Mouse (Mus musculus): ENCODE results near the gene Knop1.

Knop1 gene

DNA sequence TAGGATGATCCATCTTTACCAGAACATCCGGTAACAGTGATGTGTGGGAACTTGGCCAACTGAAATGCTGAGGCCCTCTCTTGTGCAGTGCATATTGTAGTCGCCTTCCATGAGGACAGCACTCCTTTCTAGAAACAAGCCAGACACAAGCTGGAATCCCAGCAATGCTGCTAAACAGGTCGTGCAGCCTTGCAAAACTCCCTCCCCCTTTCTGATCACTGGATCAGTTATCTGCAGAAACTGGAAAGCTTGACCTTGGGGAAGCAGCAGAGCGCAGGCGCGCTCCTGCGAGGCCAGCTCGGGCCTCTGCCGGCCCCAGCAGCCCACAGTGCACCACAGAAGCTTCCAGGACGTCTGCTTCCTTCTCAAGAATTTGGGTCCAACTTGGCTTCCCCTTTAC lies 7.3 kb downstream of the Knop1 start:
- DNase-seq (ENCODE audit: low spot score): peak; percentile 57

DNA sequence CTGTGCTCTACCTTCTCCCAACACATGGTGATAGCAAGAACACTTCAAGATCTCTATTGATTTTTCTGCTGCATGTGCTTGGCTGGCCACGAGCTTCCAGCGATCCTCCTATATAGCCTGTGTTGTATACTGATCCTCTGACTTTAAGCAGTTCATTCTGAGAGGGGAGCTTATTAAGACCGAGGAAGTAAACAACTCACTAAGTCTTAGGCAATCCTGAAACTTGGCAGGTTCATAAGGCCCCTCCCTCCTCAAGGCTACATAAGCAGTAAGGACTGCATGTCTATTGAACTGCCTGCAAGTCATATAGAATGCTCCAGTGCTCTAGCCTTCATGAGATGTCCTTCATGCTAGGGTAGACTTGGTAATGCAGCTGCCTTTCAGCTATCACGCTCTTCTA lies 9.7 kb downstream of the Knop1 start:
- DNase-seq (ENCODE audit: low spot score): no peak

DNA sequence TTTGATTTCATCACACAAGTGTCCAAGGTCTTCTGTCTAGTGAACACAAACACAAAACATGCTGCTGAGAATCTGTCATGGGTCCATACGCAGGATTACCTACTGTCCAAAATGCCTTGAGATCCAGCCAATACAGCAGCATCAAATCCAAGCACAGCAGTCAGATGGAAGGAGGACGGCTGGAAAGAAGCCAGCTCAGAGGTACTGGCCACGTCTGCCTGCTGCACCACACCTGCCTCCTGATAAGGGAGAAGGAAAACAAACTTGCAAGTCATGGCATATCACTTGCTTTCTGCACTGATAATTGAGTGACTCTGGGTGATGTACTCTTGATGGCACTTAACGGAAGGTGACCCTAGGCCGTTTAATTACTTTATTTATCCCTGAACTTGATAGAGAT lies 10.9 kb downstream of the Knop1 start:
- DNase-seq (ENCODE audit: low spot score): no peak

DNA sequence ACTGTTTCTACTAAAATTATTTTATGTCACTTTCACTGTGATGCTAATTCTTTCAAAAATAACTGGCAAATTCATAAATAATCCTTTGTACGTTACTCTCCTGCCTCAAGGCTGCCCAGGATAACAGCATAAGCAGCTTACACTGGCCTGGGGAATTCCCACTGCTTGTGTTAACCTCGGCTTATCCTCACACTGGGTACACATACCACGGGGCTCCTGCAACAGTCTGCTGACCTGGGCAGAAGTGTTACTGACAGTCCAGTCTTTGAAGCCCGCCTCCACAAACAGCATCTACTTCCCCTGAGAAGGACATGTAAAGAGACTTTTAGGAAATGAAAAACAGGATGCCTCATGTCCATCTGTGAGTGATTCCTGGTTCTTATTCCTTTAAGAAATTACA lies 13.1 kb downstream of the Knop1 start:
- no peak for DNase-seq (ENCODE audit: low spot score)

DNA sequence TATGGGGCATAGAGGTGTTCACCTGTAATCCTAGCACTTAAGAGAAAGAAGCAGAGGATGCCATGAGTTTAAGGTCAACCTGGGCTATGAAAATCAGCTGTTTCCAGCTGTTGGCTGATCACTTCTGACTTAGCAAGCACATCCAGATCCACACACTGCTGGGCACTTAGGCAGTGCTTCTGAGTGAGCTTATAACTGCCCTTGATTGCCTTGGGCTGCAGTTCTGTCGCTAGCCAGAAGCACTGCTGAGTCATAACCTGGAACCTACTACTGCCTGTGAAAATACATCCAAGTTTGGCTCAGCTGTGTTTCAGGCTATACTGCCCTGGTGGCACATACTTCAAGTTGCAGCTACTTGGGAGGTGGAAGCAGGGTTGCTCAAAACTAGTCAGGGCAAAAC lies 14.3 kb downstream of the Knop1 start:
- DNase-seq (ENCODE audit: low spot score): no peak

DNA sequence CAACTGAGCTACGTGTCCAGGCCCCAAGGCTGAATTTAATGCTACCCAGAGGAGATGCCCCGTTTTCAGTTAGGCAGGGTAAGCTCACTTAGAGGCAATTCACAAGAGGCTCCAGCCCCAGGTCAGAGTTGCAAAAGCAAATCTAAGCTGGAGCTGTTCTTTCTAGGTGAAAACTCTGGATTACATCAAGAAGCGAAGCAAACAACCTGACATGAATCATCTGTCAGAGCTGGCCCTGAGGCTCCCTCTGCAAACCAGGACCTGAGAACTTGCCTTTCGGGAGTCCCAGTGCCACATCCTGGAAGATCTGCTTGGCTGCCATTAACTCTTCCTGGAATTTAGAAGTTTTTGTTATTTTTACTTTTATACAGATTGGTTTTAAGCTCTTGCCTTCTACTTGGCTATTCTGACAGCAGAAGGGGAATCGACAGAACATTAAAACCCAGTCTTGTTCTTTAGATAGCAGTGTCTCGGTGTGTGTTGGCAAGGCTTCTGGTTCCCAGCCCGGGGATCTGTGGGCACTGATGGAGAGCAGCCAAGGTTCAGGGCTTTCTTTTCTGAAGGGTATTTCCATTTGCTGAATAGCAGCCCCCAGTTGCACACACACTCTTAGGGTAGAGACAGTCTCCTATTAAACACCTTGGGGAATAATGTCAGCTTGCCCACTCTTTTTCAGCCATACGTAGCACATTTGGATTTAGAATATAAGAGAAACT lies 14.9 kb downstream of the Knop1 start:
- DNase-seq (ENCODE audit: low spot score): no peak

DNA sequence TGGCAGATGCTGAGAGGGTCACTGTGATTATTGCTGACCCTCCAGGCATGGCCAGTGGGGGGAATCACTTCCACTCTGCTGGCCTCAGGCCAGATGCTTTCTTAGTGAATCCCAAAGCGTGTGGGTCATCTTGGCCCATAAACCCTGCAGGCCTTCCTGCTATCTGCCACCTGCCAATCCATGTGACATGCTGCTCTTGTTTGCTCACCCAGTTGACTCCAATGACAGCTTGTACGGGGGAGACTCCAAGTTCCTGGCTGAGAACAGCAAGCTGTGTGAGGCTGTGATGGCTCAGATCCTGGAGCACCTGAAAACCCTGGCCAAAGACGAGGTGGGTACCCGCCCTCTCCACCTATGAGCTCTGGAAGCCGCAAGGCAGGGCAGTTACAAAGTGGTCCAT lies 18.2 kb downstream of the Knop1 start:
- no peak for DNase-seq (ENCODE audit: low spot score)

DNA sequence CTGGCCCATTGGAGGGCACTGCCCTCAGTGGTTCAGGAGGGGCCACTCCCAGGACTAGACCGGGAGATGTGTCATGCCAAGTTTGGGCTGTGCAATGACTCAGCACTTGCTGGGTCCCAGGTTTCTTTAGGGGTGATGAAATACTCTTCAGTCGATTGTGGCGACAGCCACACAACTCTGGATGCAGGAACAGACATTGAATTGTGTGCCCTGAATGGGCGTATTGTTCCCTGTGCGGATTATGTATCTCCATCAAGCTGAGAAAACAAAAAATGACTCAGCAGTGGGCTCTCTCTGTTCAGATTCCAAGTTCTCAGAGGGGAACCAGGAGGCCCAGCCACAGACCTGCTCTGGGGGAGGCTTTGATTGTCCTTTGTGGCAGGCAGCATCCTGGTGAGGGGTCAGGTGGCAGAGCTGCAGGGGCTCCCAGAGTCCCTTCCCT lies 28.1 kb downstream of the Knop1 start:
- DNase-seq (ENCODE audit: low spot score): no peak

DNA sequence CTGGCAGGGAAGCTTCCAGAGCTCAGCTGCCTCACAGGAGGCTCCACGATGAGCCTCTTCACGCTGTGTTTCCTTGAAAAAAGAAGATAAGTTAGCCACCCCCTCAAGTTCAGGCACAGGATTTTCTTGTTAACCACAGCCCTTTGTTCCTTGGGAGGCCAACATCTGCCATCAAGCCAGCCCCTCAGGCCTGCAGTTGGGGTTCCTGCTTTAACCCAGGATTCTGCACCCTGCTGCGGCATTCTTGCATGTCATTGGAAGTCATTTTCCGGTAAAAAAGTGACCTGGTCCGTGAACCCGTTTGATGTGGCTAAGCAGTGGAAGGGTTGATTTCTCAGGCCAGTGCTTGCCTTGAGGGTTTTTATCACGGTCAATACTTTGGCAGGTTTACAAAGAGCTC lies 31.6 kb downstream of the Knop1 start:
- no peak for DNase-seq (ENCODE audit: low spot score)

DNA sequence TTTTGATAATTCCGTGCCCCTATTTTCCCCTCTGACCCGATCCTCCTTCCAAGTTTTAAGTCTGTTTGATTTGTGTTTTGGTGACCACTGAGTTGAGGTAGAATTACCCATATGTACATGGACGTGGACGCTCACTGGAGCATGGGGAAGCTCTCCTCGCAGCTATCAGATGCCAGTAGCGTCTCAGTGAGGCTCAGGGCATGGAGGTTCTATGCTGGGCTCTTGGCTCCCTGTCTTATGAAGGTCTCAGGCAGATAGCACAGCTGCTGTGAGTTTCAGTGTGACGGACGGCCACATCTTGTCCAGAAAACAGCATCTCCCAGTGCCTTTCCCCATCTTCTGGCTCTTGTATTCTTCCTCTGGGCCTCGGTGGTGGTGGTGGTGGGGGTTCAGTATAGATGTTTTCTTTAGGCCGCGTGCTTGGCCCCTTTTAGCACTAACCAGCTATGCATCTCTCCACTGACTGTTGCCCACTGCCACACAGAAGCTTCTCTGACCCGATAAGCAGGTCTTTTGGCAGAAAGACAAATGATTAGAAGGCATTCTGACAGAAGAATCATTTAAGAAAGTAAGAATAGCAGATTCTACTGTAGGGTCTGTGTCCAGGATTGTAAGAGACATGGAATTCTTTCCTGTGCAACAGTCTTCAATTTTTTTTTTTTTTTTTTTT lies 34.0 kb downstream of the Knop1 start:
- DNase-seq (ENCODE audit: low spot score): no peak

DNA sequence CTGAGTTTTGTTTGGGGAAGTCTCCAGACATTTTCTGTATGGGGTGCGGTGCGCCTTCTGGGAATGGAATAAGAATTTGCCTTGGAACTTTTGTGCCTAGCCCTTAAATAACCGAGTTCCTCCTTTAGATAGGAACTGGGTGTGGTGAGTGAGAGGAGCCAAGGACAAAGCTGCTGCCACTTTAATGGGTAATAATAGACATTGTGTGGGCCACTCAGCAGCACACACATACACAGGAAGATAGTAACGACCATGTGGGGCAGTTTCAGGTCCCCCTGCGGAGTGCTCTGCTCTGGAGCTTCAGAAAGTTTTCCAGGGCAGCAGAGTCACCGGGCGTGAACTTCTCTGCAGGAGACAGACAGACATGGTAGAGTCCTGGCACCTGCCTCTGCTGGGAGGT lies 34.7 kb downstream of the Knop1 start:
- DNase-seq (ENCODE audit: low spot score): no peak

DNA sequence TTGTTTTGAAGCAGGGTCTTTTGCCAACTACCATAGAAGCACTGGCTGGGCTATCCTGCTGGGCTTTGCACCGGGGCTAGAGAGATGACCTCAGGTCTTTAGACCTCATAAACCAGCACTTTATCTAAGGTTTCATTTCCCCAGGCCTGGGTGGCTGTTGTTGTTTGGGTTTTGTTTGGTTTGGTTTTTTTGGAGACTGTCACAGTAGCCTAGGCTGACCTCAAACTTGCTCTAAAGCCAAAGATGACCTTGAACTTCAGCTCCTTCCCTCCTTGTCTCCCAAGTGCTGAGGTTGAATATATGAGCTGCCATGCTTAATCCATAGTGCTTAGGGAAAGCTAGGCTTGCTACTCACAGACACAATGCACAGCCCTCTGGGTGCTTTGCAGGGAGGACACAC lies 36.4 kb downstream of the Knop1 start:
- no peak for DNase-seq (ENCODE audit: low spot score)

DNA sequence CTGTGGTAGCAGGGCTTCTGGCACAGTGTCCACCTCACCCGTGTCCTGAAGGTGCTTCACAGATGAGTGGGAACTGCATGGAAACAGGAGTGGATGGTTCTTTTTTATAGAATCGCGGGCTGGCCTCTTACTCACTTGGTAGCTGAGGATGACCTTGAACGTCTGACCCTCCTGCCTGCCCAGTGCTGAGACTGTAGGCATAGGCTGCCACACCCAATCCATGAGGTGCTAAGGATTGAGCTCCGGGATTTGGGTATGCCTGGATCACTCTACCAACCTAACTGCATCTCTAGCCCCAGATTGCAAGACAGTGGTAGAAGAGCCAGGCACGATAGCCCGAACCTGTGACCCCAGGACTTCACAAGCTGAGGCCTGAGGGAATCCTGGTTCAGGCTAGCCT lies 38.3 kb downstream of the Knop1 start:
- DNase-seq (ENCODE audit: low spot score): no peak

DNA sequence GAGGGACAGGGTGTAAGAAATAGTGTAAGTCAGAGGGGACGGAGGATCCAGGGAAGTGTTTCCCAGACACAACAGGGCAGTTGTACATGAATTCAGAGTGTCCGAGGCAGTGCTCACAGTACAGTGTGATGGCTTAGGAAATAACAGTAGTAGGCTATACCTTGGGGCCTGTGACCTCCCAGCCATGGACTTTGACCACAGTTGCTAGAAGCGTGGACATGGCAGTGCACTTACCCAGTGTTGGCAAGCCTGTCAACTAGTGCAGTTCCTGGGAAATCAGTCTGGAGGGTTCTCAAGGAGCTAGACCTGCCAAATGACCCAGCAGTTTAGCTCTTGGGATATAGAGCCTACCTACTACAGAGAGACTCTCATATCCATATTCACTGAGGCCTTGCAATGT lies 39.8 kb downstream of the Knop1 start:
- no peak for DNase-seq (ENCODE audit: low spot score)

DNA sequence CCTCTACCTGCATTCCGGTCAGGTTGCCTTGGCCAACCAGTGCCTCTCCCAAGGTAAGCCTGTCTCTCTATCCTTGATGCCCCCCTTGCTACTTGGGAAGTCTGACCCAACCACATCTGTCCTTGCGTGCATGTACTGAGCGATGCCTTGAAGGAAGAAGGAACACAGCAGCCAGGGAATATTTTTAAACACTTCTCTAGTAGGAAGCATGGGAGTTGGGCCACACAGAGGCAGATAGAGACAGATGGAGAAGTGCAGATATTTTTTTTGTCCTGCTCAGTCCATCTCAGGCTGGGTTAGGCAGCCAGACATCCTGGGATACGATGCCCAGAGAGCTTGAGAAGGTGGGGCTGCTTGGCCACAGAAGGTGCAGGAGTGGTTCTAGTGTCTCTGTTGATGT lies 42.5 kb downstream of the Knop1 start:
- DNase-seq (ENCODE audit: low spot score): no peak

DNA sequence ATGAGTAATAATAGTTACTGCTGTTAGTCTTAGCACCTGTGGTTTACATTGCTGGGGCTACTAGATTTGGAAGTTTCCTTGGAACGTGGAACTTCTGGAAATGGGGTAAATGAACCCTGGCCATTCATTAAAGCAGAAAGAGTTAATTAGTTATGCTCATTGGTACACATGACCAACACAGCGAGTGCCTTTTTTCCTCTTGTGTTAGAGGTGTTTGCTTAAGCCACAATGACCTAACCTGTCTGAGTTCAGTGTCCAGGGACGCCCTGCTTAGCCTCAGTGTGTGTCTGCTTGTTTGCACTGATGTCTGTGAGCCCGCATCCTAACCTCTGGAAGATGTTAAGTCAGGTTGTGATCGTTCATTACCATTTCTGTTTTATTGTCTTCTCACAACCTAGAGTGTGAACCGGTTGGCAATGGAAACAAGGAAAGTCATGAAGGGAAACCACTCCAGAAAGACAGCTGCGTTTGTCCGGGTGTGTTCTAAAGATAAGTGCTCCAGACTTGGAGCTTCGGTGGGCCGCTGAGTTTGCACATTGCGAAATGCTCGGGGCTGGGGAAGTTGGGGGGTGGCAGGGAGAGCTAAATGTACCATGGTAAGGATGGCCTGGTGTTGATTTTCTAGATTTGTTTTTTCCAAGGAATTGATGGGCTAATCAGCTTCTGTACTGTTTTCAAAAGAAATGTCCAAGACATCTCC lies 44.5 kb downstream of the Knop1 start:
- no peak for DNase-seq (ENCODE audit: low spot score)

DNA sequence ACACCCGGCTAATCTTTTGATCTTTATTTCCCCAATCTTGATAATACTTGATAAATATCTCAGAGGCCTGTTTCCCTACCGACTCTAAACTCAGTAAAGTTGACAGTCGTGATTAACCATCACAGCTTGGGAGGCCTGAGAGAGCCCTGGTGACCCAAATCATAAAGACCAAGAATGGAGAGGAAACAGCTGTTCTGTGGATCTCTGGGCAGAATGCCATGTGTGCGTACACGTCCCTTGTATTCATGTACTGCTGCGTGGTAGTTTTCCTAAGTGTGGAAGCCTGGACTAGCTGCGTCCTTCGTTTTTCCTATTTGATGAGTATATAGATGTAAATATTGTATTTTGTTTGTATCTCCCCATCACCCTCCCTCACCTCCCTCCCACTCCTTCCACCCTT lies 48.2 kb downstream of the Knop1 start:
- no peak for DNase-seq (ENCODE audit: low spot score)

DNA sequence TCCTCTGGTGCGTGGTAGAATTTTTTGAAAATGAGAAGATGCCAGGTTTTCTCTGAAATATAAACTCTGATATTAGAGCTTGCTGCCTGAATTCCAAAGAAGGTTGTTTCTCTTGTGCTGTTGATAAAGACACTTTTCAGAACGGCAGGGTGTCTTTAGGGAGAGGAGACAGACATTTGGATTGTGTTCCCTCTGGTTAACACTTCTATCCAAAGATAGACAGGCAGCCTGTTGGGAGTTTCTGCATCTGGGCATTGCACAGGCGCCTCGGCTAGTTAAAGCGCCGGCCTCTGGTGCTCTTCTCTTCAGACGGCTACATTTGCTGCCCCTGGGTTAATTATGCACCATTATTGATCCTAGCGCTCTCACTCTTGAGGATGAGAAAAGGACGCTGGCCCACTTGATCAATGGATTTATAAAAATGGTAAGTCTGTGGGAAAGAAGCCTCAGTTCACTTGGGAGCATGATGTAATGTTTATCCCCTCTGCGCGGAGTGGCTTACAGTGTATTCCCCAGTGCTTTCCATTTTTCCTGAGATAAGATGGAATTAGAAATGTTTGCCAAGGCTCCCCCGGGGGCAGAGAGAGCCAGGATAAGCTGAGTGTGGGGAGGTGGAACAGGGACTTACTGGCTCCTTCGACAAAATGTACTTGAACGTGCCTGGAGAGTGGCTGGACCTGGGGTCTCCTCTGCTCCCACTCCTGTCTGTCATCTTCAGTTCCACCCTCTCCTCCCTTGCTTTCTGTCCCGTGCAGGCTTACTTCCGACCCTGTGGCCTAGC lies 49.2 kb downstream of the Knop1 start:
- no peak for DNase-seq (ENCODE audit: low spot score)

DNA sequence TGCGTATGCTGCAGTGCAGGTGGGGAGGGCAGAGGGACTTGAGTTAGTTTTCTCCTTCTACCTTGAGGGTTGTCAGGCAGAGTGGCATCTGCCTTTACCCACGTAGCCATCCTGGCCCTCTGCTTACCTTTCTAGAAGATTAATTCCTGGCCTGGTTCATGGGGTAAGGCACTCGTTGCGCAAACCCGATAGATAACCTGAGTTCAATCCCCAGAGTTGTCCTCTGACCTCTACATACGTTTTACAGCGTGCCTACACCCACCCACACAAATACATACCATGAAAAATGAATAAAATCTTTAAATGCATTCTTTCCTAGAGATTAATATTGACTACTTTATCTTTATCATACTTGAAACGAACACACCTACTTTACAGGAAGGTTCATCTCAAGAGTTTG lies 52.6 kb downstream of the Knop1 start:
- no peak for DNase-seq (ENCODE audit: low spot score)

DNA sequence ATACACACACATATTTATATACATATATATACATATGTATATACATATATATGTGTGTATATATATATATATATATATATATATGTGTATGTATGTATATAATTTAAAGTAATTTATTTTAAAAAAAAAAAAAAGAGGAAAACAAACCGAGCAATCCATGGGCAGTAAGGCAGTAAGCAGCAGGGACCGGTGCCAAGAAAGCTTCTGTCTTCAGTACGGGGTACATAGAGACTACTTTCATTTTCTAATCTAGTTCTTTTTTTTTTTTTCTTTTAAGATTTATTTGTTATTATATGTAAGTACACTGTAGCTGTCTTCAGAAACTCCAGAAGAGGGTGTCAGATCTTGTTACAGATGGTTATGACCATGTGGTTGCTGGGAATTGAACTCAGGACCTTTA lies 54.3 kb downstream of the Knop1 start:
- DNase-seq (ENCODE audit: low spot score): peak; percentile 74

DNA sequence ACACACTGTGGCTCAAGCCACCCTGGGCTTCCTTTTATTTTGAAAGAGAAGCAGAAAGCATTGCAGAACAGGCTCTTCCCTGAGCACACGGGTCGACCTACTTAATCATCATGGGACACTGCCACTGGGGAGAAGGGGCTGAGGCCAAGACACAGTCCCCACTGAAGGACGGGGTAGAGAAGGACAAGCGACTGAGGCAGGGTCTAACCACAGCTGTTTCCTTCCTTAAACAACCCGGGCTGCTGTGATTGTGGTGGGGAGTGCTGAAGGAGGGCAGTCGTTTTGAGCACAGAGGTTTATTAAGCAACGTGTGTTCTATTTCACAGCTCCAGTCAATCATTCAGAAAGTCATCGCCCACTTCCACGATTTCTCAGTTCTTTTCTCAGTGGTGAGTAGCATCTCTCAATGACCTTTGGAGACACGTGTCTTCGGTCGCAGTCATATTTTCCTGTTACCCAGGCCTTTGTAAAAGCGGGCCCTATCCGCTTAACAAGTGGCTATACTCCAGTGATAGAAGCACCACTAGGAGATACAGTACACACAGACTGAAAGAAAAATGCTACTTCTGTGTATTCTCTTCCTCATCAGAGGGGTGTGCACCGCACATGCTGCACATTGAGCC lies 55.8 kb downstream of the Knop1 start:
- DNase-seq (ENCODE audit: low spot score): no peak

DNA sequence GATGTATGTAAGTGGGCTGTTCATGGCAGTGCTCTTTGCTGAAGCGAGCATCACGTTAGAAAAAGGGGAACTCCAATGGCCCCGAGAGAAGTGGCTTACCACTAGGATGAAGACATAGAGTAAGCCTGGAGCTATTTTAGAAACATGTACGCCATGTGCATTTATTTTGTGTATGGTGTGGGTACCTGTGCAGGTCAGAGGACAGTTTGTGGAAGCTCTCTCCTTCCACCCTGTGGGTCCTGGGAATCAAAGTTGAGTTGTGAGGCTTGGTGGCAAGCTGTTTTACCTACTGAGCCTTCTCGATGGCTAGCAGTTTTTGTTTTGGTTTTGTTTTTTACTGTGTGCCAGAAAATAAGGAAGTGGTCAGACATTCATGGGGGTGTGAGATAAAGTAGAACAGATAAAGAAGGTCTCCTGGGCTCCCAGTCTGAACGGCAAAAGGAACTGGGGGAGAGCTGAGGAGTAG lies 57.9 kb downstream of the Knop1 start:
- DNase-seq (ENCODE audit: low spot score): no peak
